ENCODE assay signal across 27 mouse cellular contexts in genomic region chr9:33067521-33067920, GRCm38 (mm10).
"Had no signal": no experiment of that assay in that cellular context is flagged by ENCODE, and none has a peak within 500 bp of the region (broad histone marks: within the 10 kb centered on the region; RNA-seq: fewer than 3 reads in every experiment).

No protein-coding gene starts in this region.

- H3K27ac ChIP-seq: gastrocnemius, adult 2 months; heart, adult 2 months; heart, embryonic 13.5 days; heart, embryonic 15.5 days; hindbrain, embryonic 12.5 days; hindbrain, embryonic 14.5 days; intestine, embryonic 15.5 days; kidney, postnatal 0 days; layer of hippocampus, adult 2 months; left cerebral cortex, adult 2 months; limb, embryonic 10.5 days; limb, embryonic 12.5 days; liver, embryonic 12.5 days; liver, embryonic 14.5 days had no signal

- H3K4me2 ChIP-seq: heart, embryonic 11.5 days; heart, embryonic 13.5 days; heart, embryonic 15.5 days; hindbrain, embryonic 12.5 days; hindbrain, embryonic 14.5 days; intestine, embryonic 15.5 days; limb, embryonic 12.5 days; liver, embryonic 12.5 days had no signal

- H3K27me3 ChIP-seq: heart, embryonic 13.5 days; heart, embryonic 15.5 days; intestine, embryonic 15.5 days; limb, embryonic 12.5 days; liver, embryonic 12.5 days had no signal

- H3K36me3 ChIP-seq: heart, embryonic 13.5 days; heart, embryonic 15.5 days; hindbrain, embryonic 12.5 days; intestine, embryonic 15.5 days; limb, embryonic 10.5 days; limb, embryonic 12.5 days; liver, embryonic 12.5 days had no signal

- H3K4me1 ChIP-seq: heart, embryonic 13.5 days; heart, embryonic 15.5 days; intestine, embryonic 15.5 days; liver, embryonic 12.5 days had no signal

- H3K4me3 ChIP-seq: gastrocnemius, adult 2 months; heart, adult 2 months; heart, embryonic 13.5 days; heart, embryonic 15.5 days; hindbrain, embryonic 12.5 days; intestine, embryonic 15.5 days; layer of hippocampus, adult 2 months; left cerebral cortex, adult 2 months; limb, embryonic 10.5 days; limb, embryonic 12.5 days; liver, embryonic 12.5 days had no signal

- ATAC-seq: hindbrain, embryonic 16.5 days; inflammation-experienced regulatory T-cells, adult 6 months; intestine, embryonic 15.5 days; intestine, postnatal 0 days; liver, embryonic 12.5 days had no signal

- H3K9ac ChIP-seq: heart, embryonic 13.5 days; heart, embryonic 15.5 days; hindbrain, embryonic 12.5 days; hindbrain, embryonic 14.5 days; intestine, embryonic 15.5 days; limb, embryonic 12.5 days; liver, embryonic 12.5 days; liver, embryonic 14.5 days had no signal

- H3K9me3 ChIP-seq: heart, embryonic 13.5 days; heart, embryonic 15.5 days; hindbrain, embryonic 12.5 days; intestine, embryonic 15.5 days; limb, embryonic 10.5 days; limb, embryonic 12.5 days; liver, embryonic 12.5 days had no signal

- DNase-seq: gastrocnemius, adult 2 months; gastrocnemius, postnatal 10 days; gastrocnemius, postnatal 36 days; heart, adult 11 months; heart, adult 2 months; heart, postnatal 14 days; heart, postnatal 36 days; kidney, adult 18-20 months; kidney, postnatal 14 days; kidney, postnatal 4 days; liver had no signal
